Mouse (Mus musculus) small intestine, adult 2 months (tissue): ENCODE data around the gene Unc45a. TPM values are rescaled to one million over a fixed set of nuclear protein-coding genes. Genes with fewer than 3 reads are reported as not detected.

Experiments
- H3K27ac ChIP-seq: fragments of 200-500 bp; 2 replicates; pipeline ENCODE4 v1.5.1; 2012; ENCODE audit warnings: low read depth, low read length, control low read depth, inconsistent platforms; ENCODE audit not compliant: insufficient read depth
- H3K27me3 ChIP-seq: fragments of 200-500 bp; 2 replicates; pipeline ENCODE4 v1.6.1; 2012; ENCODE audit warnings: mild to moderate bottlenecking, moderate library complexity, low read length, inconsistent platforms; ENCODE audit not compliant: control insufficient read depth, insufficient read depth
- H3K36me3 ChIP-seq: fragments of 200-500 bp; 2 replicates; pipeline ENCODE4 v1.6.1; 2012; ENCODE audit warnings: mild to moderate bottlenecking, low read length, control low read depth, inconsistent platforms; ENCODE audit not compliant: control insufficient read depth, insufficient read depth
- H3K4me1 ChIP-seq: fragments of 200-500 bp; 2 replicates; pipeline ENCODE4 v1.6.1; 2012; ENCODE audit warnings: low read length, inconsistent platforms, mixed read lengths; ENCODE audit not compliant: control insufficient read depth, insufficient read depth, insufficient read length
- H3K4me3 ChIP-seq: fragments of 200-500 bp; 2 replicates; pipeline ENCODE4 v1.5.1; 2012; ENCODE audit warnings: low read depth, mild to moderate bottlenecking, control low read depth, inconsistent platforms, low read length, moderate library complexity
- CTCF ChIP-seq: fragments of 200-500 bp; IDR thresholded peaks from 2 replicates; pipeline ENCODE4 v1.5.1; 2012; ENCODE audit warnings: low read depth, mild to moderate bottlenecking, control low read depth, inconsistent platforms, low read length, moderate library complexity, mixed read lengths; ENCODE audit not compliant: insufficient replicate concordance, insufficient read length; ENCODE audit errors: extremely low read depth
- POLR2A ChIP-seq: fragments of 200-500 bp; IDR thresholded peaks from 2 replicates; pipeline ENCODE4 v1.6.1; 2012; ENCODE audit warnings: low read depth, mild to moderate bottlenecking, control low read depth, inconsistent platforms, low read length, moderate library complexity
- WGBS: fragments of 180-500 bp; shearing (Covaris S2); methylation state at CpG from one replicate; pipeline ENCODE4 v1.1.7; 2018; 5-methylcytosine and 5-hydroxymethylcytosine counted together
- polyA plus RNA-seq: library from polyadenylated mRNA; depleted of rRNA; stranded (reverse); fragments of >200 nt; gene quantifications from 2 replicates; pipeline ENCODE4 v1.2.3, GENCODE M21; 2012; rRNA removed

The Unc45a gene
- polyA plus RNA-seq, 1 experiment, result 66.6 TPM

- Histone ChIP-seq H3K36me3 (peaks cover 48% of the 10 kb centered on the region), H3K4me1 (peaks cover 9% of the 10 kb centered on the region; the same call in 1 of the 2 replicates)
- 88% methylated on average over 3 of the region's 3 CpGs for WGBS
Observed at GRCm38 (mm10) chr7:80281646-80282045, 59.2 kb downstream of the Unc45a start.

DNA sequence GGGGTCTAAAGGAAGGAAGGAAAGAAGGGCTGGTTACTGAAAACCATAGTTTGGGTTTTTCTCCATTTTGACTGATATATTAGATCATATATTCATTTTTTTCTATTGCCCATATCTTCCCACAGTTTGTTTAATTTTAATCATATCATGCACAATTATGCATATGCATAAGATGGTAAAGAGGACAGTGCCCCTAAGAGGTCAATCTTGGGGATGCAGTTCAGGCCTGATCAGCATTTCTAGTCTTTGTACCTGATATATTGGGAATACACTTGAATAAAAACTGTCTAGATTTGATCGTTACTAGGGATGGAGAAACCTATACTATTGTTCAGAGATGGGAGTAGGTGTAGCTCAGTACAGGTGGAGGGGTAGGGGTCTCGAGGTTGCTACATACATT lies 59.8 kb downstream of the Unc45a start:
- Histone ChIP-seq H3K36me3 (peaks cover 49% of the 10 kb centered on the region), H3K4me3 (no peak overlapping the region), H3K27me3 (no peaks in the 10 kb centered on the region), H3K27ac (no peak overlapping the region), H3K4me1 (peaks cover 9% of the 10 kb centered on the region; the same call in 1 of the 2 replicates)
- 95% methylated on average over 2 of the region's 2 CpGs for WGBS
- TF ChIP-seq POLR2A, result no peak
- no peak for TF ChIP-seq CTCF

More at GRCm38 (mm10) chr7:80281646-80282045, 59.2 kb downstream of the Unc45a start:
- TF ChIP-seq POLR2A, result no peak
- Histone ChIP-seq H3K4me3 (no peak overlapping the region), H3K27me3 (no peaks in the 10 kb centered on the region), H3K27ac (no peak overlapping the region)

- 93% methylated on average over 10 of the region's 10 CpGs for WGBS
- Histone ChIP-seq H3K27me3 (no peaks in the 10 kb centered on the region), H3K4me1 (peaks cover 9% of the 10 kb centered on the region; the same call in 1 of the 2 replicates), H3K27ac (no peak overlapping the region), H3K4me3 (no peak overlapping the region), H3K36me3 (peaks cover 46% of the 10 kb centered on the region)
- TF ChIP-seq POLR2A, result no peak
- no peak for TF ChIP-seq CTCF
Observed at GRCm38 (mm10) chr7:80280032-80280431, 60.8 kb downstream of the Unc45a start.

DNA sequence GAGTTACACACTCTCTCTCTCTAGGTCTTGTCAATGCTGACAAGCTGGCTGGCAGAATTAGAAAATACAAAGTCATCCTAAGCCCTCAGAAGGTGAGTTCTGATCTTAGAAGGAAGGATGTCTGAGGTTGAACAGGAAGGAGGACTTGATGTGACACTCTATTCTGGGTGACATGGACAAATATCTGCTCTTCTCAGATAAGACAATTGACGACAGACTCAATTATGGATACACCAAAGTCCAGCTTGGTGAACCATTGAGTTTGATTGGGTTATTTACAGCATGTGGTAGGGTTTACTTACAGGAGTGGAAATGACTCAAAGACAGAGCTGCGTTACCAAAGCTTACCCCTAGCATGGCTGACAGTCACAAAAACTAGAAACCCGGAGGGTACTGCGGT lies 64.4 kb downstream of the Unc45a start:
- peak overlapping the region; percentile 43; the same call in 1 of the 2 replicates for H3K27ac ChIP-seq
- no peak overlapping the region for H3K4me3 ChIP-seq

More for the DNA sequence above, 64.4 kb downstream of the Unc45a start:
- H3K4me1 ChIP-seq, result peaks cover under 1% of the 10 kb centered on the region; the same call in 1 of the 2 replicates
- H3K27me3 ChIP-seq, result no peaks in the 10 kb centered on the region
- H3K36me3 ChIP-seq, result peaks cover 41% of the 10 kb centered on the region
- TF ChIP-seq POLR2A, result no peak
- no peak for TF ChIP-seq CTCF
- 78% methylated on average over 4 of the region's 4 CpGs for WGBS

Other genes starting within 250 kb of the Unc45a start
- gene Idh2, start 225.6 kb downstream of the Unc45a start, polyA plus RNA-seq, result 57.2 and 82.3 TPM in 2 replicates
- 47.9 and 84.4 TPM in 2 replicates for gene Sema4b, start 154.2 kb downstream of the Unc45a start, polyA plus RNA-seq
- gene Cib1, start 108.2 kb downstream of the Unc45a start, polyA plus RNA-seq, result 318 and 530 TPM in 2 replicates
- gene Gdpgp1, start 108.1 kb downstream of the Unc45a start, polyA plus RNA-seq, result 2.3 and 3.2 TPM in 2 replicates
- gene Ttll13, start 94.6 kb downstream of the Unc45a start, polyA plus RNA-seq, result 0.05 and 0.08 TPM in 2 replicates
- gene Ngrn, start 79.8 kb downstream of the Unc45a start, polyA plus RNA-seq, result 8.9 and 12.3 TPM in 2 replicates
- gene Vps33b, start 71.4 kb downstream of the Unc45a start, polyA plus RNA-seq, result 8.8 and 17.8 TPM in 2 replicates
- 6.6 and 15.0 TPM in 2 replicates for gene Prc1, start 46.6 kb downstream of the Unc45a start, polyA plus RNA-seq
- 3.0 and 3.3 TPM in 2 replicates for gene Rccd1, start 16.6 kb downstream of the Unc45a start, polyA plus RNA-seq
- gene Hddc3, start 2.1 kb upstream of the Unc45a start, polyA plus RNA-seq, result 5.2 and 7.2 TPM in 2 replicates
- gene Man2a2, start 30.4 kb upstream of the Unc45a start, polyA plus RNA-seq, result 16.8 and 30.2 TPM in 2 replicates
- gene Fes, start 46.9 kb upstream of the Unc45a start, polyA plus RNA-seq, result 15.2 and 16.6 TPM in 2 replicates
- 75.2 and 117 TPM in 2 replicates for gene Furin, start 64.4 kb upstream of the Unc45a start, polyA plus RNA-seq
- 0.23 and 1.4 TPM in 2 replicates for gene Blm, start 194.1 kb upstream of the Unc45a start, polyA plus RNA-seq